Mouse (Mus musculus): ENCODE results near the gene Vtn.

Gene Vtn

GRCm38 (mm10) chr11:78536080-78536689 is 37.3 kb downstream of the Vtn start, which contains the start of the genes Tnfaip1 and Ift20:
Gene Tnfaip1, minus strand, starts transcription at chr11:78536332.
Gene Ift20, plus strand, starts transcription at chr11:78536361.
- DNase-seq: peak; percentile 97 to 98

GRCm38 (mm10) chr11:78536690-78537084 is 37.8 kb downstream of the Vtn start:
- no peak for DNase-seq

GRCm38 (mm10) chr11:78540358-78540757 is 41.5 kb downstream of the Vtn start:
- no peak for DNase-seq

GRCm38 (mm10) chr11:78544449-78545111 is 45.7 kb downstream of the Vtn start:
- DNase-seq: no peak

GRCm38 (mm10) chr11:78545181-78545580 is 46.3 kb downstream of the Vtn start:
- no peak for DNase-seq

GRCm38 (mm10) chr11:78547718-78548460 is 49.0 kb downstream of the Vtn start:
- no peak for DNase-seq

GRCm38 (mm10) chr11:78549491-78549987 is 50.6 kb downstream of the Vtn start:
- no peak for DNase-seq

GRCm38 (mm10) chr11:78550168-78551058 is 51.5 kb downstream of the Vtn start, which contains the start of gene Tmem97:
Gene Tmem97, minus strand, starts transcription at chr11:78550777.
- DNase-seq: peak; percentile 94 to 95

GRCm38 (mm10) chr11:78551059-78551398 is 52.1 kb downstream of the Vtn start:
- DNase-seq: no peak

Data from B cell, adult 2 months (primary cell).